Mouse (Mus musculus): ENCODE measurements around the gene Nxnl2. TPM values are rescaled to one million over a fixed set of nuclear protein-coding genes. Genes with fewer than 3 reads are reported as not detected.

Nxnl2 gene
- total and polyA plus RNA-seq, 3 experiments, result 0.24 to 0.63 (median 0.62) TPM

Small RNAs within 50 kb of the gene (microRNA-seq; reads per million reads assigned to microRNA genes)
- 0 reads per million in 2 experiments for gene Gm44341

Other genes starting within 250 kb of the Nxnl2 start
- gene Spin1, start 70.1 kb upstream of the Nxnl2 start, total RNA-seq (2021), result 10 to 100 TPM; 54.1 to 67.6 TPM
- 8.2 and 8.5 TPM in 2 replicates for gene Spin1, start 70.1 kb upstream of the Nxnl2 start, polyA plus RNA-seq (2012; rRNA removed)
- 10 to 100 TPM; 13.3 to 24.5 TPM for gene S1pr3, start 237.6 kb downstream of the Nxnl2 start, total RNA-seq (2021)
- gene S1pr3, start 237.6 kb downstream of the Nxnl2 start, polyA plus RNA-seq (2012; rRNA removed), result 6.3 and 6.6 TPM in 2 replicates

Measured in adrenal gland, adult 2 months (tissue).